Comparison of ENCODE assay signal across 23 mouse cellular contexts in genomic region chr9:61238687-61239250, GRCm38 (mm10).
DNase-seq lines count a peak whose midpoint lies in the region; ATAC-seq and TF ChIP-seq lines count a peak whose summit lies in the region.
"Had no signal": no experiment of that assay in that cellular context is flagged by ENCODE, and none has a peak within 500 bp of the region (broad histone marks: within the 10 kb centered on the region; RNA-seq: fewer than 3 reads in every experiment).

No protein-coding gene starts in this region.

- H3K36me3 ChIP-seq in hindbrain, embryonic 11.5 days (ENCODE audit: control insufficient read depth, insufficient read depth, low read length) = no peaks in the 10 kb centered on the region
- no peaks in the 10 kb centered on the region for H3K36me3 ChIP-seq in hindbrain, postnatal 0 days (ENCODE audit: insufficient read depth, low read length)
- H3K36me3 ChIP-seq in midbrain, embryonic 15.5 days (replicated peaks) = no peaks in the 10 kb centered on the region
- H3K36me3 ChIP-seq: embryonic facial prominence, embryonic 10.5 days; embryonic facial prominence, embryonic 13.5 days; hindbrain, embryonic 15.5 days had no signal

- ATAC-seq in hindbrain, embryonic 11.5 days (ENCODE audit: low FRiP score) = no peak
- no peak for ATAC-seq in hindbrain, postnatal 0 days
- ATAC-seq in midbrain, embryonic 15.5 days (replicated peaks) = no peak
- ATAC-seq: activated CD4-positive, CD25-positive, alpha-beta regulatory T cell, adult 4 months; forebrain, embryonic 14.5 days; forebrain, postnatal 0 days had no signal

- no peak overlapping the region; the same call in 1 of the 2 replicates for H3K9ac ChIP-seq in hindbrain, embryonic 11.5 days (ENCODE audit: low read depth, low read length)
- no peak overlapping the region for H3K9ac ChIP-seq in hindbrain, postnatal 0 days (replicated peaks; ENCODE audit: low read length)
- H3K9ac ChIP-seq in midbrain, embryonic 15.5 days = no peak overlapping the region
- H3K9ac ChIP-seq: embryonic facial prominence, embryonic 13.5 days; forebrain, postnatal 0 days; hindbrain, embryonic 15.5 days had no signal

- H3K4me2 ChIP-seq in hindbrain, embryonic 11.5 days (replicated peaks; ENCODE audit: low read depth, low read length) = no peak overlapping the region
- H3K4me2 ChIP-seq in hindbrain, postnatal 0 days (ENCODE audit: low read depth, low read length) = no peak overlapping the region
- H3K4me2 ChIP-seq in midbrain, embryonic 15.5 days = no peak overlapping the region
- H3K4me2 ChIP-seq: embryonic facial prominence, embryonic 13.5 days; heart, embryonic 11.5 days; hindbrain, embryonic 15.5 days had no signal

- H3K4me3 ChIP-seq in hindbrain, embryonic 11.5 days (ENCODE audit: low read depth, low read length) = no peak overlapping the region
- no peak overlapping the region for H3K4me3 ChIP-seq in hindbrain, postnatal 0 days (ENCODE audit: low read length)
- H3K4me3 ChIP-seq in midbrain, embryonic 15.5 days = no peak overlapping the region
- H3K4me3 ChIP-seq: embryonic facial prominence, embryonic 10.5 days; embryonic facial prominence, embryonic 13.5 days; erythroblast, embryonic 14.5 days; gastrocnemius, adult 2 months; hindbrain, embryonic 15.5 days had no signal

- H3K27ac ChIP-seq in hindbrain, embryonic 11.5 days (ENCODE audit: low read depth, low read length) = 0 out of 2 replicates have a peak overlapping the region, but pooled peaks have one; percentile 3
- H3K27ac ChIP-seq in hindbrain, postnatal 0 days = no peak overlapping the region
- peak overlapping the region; percentile 22; the same call in 1 of the 2 replicates for H3K27ac ChIP-seq in midbrain, embryonic 15.5 days
- H3K27ac ChIP-seq: embryonic facial prominence, embryonic 10.5 days; embryonic facial prominence, embryonic 13.5 days; gastrocnemius, adult 2 months; hindbrain, embryonic 15.5 days had no signal

- peaks cover 21% of the 10 kb centered on the region for H3K4me1 ChIP-seq in hindbrain, embryonic 11.5 days (replicated peaks; ENCODE audit: control insufficient read depth, insufficient read depth, low read length)
- H3K4me1 ChIP-seq in hindbrain, postnatal 0 days (ENCODE audit: insufficient read depth, low read length) = peaks cover 7% of the 10 kb centered on the region
- H3K4me1 ChIP-seq in midbrain, embryonic 15.5 days = peaks cover 63% of the 10 kb centered on the region

- no peaks in the 10 kb centered on the region for H3K9me3 ChIP-seq in hindbrain, embryonic 11.5 days (ENCODE audit: control insufficient read depth, low read length)
- no peaks in the 10 kb centered on the region for H3K9me3 ChIP-seq in hindbrain, postnatal 0 days (ENCODE audit: low read length)
- no peaks in the 10 kb centered on the region for H3K9me3 ChIP-seq in midbrain, embryonic 15.5 days
- H3K9me3 ChIP-seq: embryonic facial prominence, embryonic 10.5 days; embryonic facial prominence, embryonic 13.5 days; hindbrain, embryonic 15.5 days had no signal

- no peaks in the 10 kb centered on the region; the same call in 1 of the 2 replicates for H3K27me3 ChIP-seq in hindbrain, embryonic 11.5 days (ENCODE audit: control insufficient read depth, insufficient read depth, low read length)
- no peaks in the 10 kb centered on the region for H3K27me3 ChIP-seq in hindbrain, postnatal 0 days (ENCODE audit: insufficient read depth, low read length)
- no peaks in the 10 kb centered on the region for H3K27me3 ChIP-seq in midbrain, embryonic 15.5 days (replicated peaks)

- no peak for TF ChIP-seq CTCF in hindbrain, postnatal 0 days (IDR thresholded peaks at IDR 0.05; ENCODE audit: low read depth)

- DNase-seq in cerebellum, postnatal 25 days = peak; percentile 32 to 41
- DNase-seq in cerebellum, adult 11 months = no peak
- no peak for DNase-seq in hindbrain, embryonic 11.5 days (ENCODE audit: low spot score)
- no peak for DNase-seq in hindbrain, postnatal 0 days (ENCODE audit: low spot score)
- DNase-seq in retina, postnatal 1 day = peak; percentile 41
- DNase-seq in retina, embryonic 14.5 days (ENCODE audit: low spot score) = no peak
- DNase-seq in ovary, postnatal 14 days (ENCODE audit: low spot score) = no peak
- DNase-seq: adrenal gland, adult 8-10 months; adrenal gland, postnatal 25 days; cerebellum, adult 9-11 months; embryo, embryonic 11 days; forebrain, postnatal 0 days; gastrocnemius, adult 2 months; gastrocnemius, postnatal 14 days; heart, adult 11 months had no signal

- 43% methylated on average over 4 of the region's 4 CpGs for WGBS in hindbrain, embryonic 11.5 days
- 30% methylated on average over 4 of the region's 4 CpGs for WGBS in hindbrain, postnatal 0 days
- 6% methylated on average over 4 of the region's 4 CpGs for WGBS in midbrain, embryonic 15.5 days

Comparison
In these comparisons a context has a peak if more than half of its experiments do, and no peak if none do; other contexts are left out.
1. DNase-seq: peak in cerebellum, postnatal 25 days (2 of 2) and retina, postnatal 1 day (single experiment); none in cerebellum, adult 11 months (single experiment), hindbrain, embryonic 11.5 days (single experiment), hindbrain, postnatal 0 days (single experiment), retina, embryonic 14.5 days (single experiment) and ovary, postnatal 14 days (single experiment).